Mouse (Mus musculus) intestine, embryonic 14.5 days (tissue): Measurements from ENCODE around the gene Omp. TPM values are rescaled to one million over a fixed set of nuclear protein-coding genes. Genes with fewer than 3 reads are reported as not detected.

Experiments used
- ATAC-seq: fragments of 200-750 bp; cut with Nextera tagmentation; replicated peaks from 2 replicates; pipeline ENCODE4 v1.8.0; 2017; ENCODE audit warnings: low read depth, moderate number of reproducible peaks, moderate TSS enrichment, moderate library complexity; ENCODE audit not compliant: low FRiP score, low TSS enrichment
- DNase-seq: peaks from one replicate; pipeline ENCODE4 v3.0.0-alpha.2; 2018; ENCODE audit warnings: low spot score
- H3K27ac ChIP-seq: fragments of 300-500 bp; sonication (generic); 2 replicates; pipeline ENCODE4 v1.5.1; 2014; ENCODE audit warnings: low read depth, mild to moderate bottlenecking, control low read depth
- H3K27me3 ChIP-seq: fragments of 300-500 bp; sonication (generic); replicated peaks from 2 replicates; pipeline ENCODE4 v1.6.1; 2014; ENCODE audit warnings: low read length, control low read depth; ENCODE audit not compliant: control insufficient read depth, insufficient read depth
- H3K36me3 ChIP-seq: fragments of 300-500 bp; sonication (generic); 2 replicates; pipeline ENCODE4 v1.6.1; 2014; ENCODE audit warnings: low read length, control low read depth; ENCODE audit not compliant: control insufficient read depth, insufficient read depth
- H3K4me1 ChIP-seq: fragments of 300-500 bp; sonication (generic); replicated peaks from 2 replicates; pipeline ENCODE4 v1.6.1; 2014; ENCODE audit warnings: low read length, control low read depth, mixed read lengths; ENCODE audit not compliant: control insufficient read depth, insufficient read depth
- H3K4me2 ChIP-seq: fragments of 300-500 bp; sonication (generic); 2 replicates; pipeline ENCODE4 v1.6.1; 2014; ENCODE audit warnings: low read length
- H3K4me3 ChIP-seq: fragments of 300-500 bp; sonication (generic); 2 replicates; pipeline ENCODE4 v1.5.1; 2014; ENCODE audit warnings: low read depth, low read length, control low read depth, mixed read lengths
- H3K9ac ChIP-seq: fragments of 300-500 bp; sonication (generic); 2 replicates; pipeline ENCODE4 v1.6.1; 2014; ENCODE audit warnings: mild to moderate bottlenecking, low read length
- H3K9me3 ChIP-seq: fragments of 300-500 bp; sonication (generic); 2 replicates; pipeline ENCODE4 v1.6.1; 2016; ENCODE audit warnings: low read length, control low read depth; ENCODE audit not compliant: control insufficient read depth
- WGBS: fragments of 180-500 bp; shearing (Covaris S2); extraction: QIAGEN DNeasy Blood & Tissue Kit; methylation state at CpG from one replicate; pipeline ENCODE4 v1.1.7; 2014; 5-methylcytosine and 5-hydroxymethylcytosine counted together
- polyA plus RNA-seq: library from polyadenylated mRNA; unstranded; fragments of >200 nt; fragmentation: Nextera tagmentation; extraction: Ambion mirVana; gene quantifications from 2 replicates; pipeline ENCODE4 v1.2.1, GENCODE M21; 2014

Omp gene
- polyA plus RNA-seq, 1 experiment from 2014 or later, result 0.47 TPM

DNA sequence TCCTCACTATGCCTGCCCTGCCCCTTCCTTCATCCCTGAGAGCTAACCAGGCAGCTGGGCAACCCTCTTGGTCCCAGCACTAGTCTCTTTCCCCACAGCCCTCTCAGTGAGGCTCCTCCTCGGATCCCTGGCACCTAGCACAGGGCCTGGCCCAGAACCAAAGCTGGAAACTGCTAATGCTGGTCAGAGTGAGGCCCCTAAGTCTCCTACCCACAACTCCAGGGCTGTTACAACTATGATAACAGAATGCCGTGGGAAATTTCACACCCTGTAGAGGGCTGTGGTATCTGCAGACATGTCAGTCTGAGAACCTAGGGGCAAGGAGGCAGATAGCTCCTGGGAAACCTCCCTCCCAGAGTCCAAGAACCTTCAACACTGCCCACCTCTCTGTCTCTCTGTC is 4.7 kb downstream of the Omp start:
- WGBS, result 38% methylated on average over 2 of the region's 2 CpGs
- no peak for DNase-seq
- no peaks in the 10 kb centered on the region for H3K36me3 ChIP-seq
- H3K4me2 ChIP-seq, result no peak overlapping the region
- no peak overlapping the region for H3K27ac ChIP-seq
- H3K27me3 ChIP-seq, result no peaks in the 10 kb centered on the region
- H3K9me3 ChIP-seq, result no peaks in the 10 kb centered on the region
- H3K4me3 ChIP-seq, result no peak overlapping the region
- no peak overlapping the region for H3K9ac ChIP-seq
- no peak for ATAC-seq
- H3K4me1 ChIP-seq, result peaks cover 8% of the 10 kb centered on the region

DNA sequence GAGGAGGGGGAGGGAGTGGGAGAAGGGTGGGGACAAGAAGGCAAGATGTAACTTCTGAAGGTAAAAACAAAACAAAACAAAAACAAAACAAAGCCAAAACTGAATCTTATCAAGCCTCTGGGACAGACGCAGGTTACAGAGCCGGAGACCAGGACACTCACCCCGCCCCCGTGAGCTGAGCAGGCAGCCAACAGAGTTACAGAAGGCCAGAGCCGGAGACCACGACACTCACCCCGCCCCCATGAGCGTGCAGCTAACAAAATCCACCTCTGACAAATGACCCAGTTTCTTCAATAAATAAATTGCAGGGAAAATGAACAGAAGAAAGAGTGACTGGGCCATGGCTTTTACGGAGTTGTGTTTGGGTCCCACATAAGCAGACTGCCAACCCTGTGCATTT is 6.1 kb downstream of the Omp start:
- H3K27me3 ChIP-seq, result no peaks in the 10 kb centered on the region
- WGBS, result 13% methylated on average over 9 of the region's 9 CpGs
- no peak for DNase-seq
- no peaks in the 10 kb centered on the region for H3K36me3 ChIP-seq
- H3K9me3 ChIP-seq, result no peaks in the 10 kb centered on the region
- H3K9ac ChIP-seq, result no peak overlapping the region
- H3K27ac ChIP-seq, result no peak overlapping the region
- no peak overlapping the region for H3K4me3 ChIP-seq
- no peak overlapping the region for H3K4me2 ChIP-seq
- peaks cover 8% of the 10 kb centered on the region for H3K4me1 ChIP-seq
- ATAC-seq, result no peak

DNA sequence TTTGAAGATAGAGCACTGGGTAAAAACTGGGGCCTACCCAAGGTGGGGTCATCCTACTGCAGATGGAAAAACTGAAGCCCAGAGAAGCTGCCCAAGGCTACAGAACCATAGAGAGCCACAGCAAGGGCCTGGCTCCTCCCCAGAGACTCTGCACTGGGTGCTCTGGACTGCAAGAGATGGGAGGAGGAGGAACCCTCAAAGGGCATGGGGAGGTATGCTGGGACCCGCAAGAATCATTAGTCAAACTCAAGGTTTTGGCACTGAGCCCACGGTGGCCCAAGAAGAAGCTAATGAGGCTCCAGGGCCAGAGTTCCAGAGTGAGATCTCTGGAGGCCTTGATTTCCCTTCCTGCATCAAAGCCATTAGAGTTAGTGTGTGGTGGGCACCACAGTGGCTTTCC is 7.3 kb downstream of the Omp start:
- Histone ChIP-seq H3K4me1 (peaks cover 8% of the 10 kb centered on the region), H3K4me3 (no peak overlapping the region), H3K4me2 (no peak overlapping the region), H3K9me3 (no peaks in the 10 kb centered on the region), H3K27ac (no peak overlapping the region), H3K9ac (no peak overlapping the region), H3K36me3 (no peaks in the 10 kb centered on the region), H3K27me3 (no peaks in the 10 kb centered on the region)
- no peak for DNase-seq
- 49% methylated on average over 2 of the region's 2 CpGs for WGBS
- ATAC-seq, result peak; percentile 14; the same call in 1 of the 2 replicates

GRCm38 (mm10) chr7:98137583-98137982 is 7.7 kb downstream of the Omp start:
- Histone ChIP-seq H3K27me3 (no peaks in the 10 kb centered on the region), H3K27ac (no peak overlapping the region), H3K9ac (no peak overlapping the region), H3K4me1 (peaks cover 8% of the 10 kb centered on the region), H3K9me3 (no peaks in the 10 kb centered on the region), H3K36me3 (no peaks in the 10 kb centered on the region), H3K4me2 (no peak overlapping the region), H3K4me3 (no peak overlapping the region)
- 48% methylated on average over 3 of the region's 3 CpGs for WGBS
- DNase-seq (no peak), ATAC-seq (no peak)

- Histone ChIP-seq H3K36me3 (no peaks in the 10 kb centered on the region), H3K4me3 (no peak overlapping the region), H3K9me3 (no peaks in the 10 kb centered on the region), H3K4me1 (no peaks in the 10 kb centered on the region), H3K4me2 (no peak overlapping the region), H3K27ac (no peak overlapping the region), H3K9ac (no peak overlapping the region), H3K27me3 (no peaks in the 10 kb centered on the region)
- WGBS, result 91% methylated on average over 8 of the region's 8 CpGs
- ATAC-seq (no peak; the same call in 1 of the 2 replicates), DNase-seq (no peak)
Observed at GRCm38 (mm10) chr7:98131751-98132150, 13.6 kb downstream of the Omp start.

DNA sequence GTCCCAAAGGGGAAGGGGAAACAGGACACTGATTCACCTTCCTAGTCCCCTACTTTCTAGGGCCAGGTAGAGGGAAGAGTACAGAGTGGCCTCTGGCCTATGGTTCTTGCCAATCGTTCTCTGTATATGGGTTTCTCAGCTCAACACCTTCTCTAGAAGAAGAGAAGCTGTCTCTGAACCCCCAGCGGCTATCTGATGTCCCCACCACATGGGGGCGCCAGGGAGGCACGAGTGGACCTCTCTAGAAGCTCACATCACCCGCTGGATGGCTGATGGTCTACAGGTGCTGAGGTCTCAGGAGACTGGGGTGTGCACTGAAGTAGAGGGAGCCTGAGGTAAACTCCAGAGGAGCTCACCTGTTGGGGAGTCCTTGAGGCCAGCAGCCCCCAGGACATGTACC is 19.8 kb downstream of the Omp start:
- DNase-seq, result no peak
- 39% methylated on average over 5 of the region's 5 CpGs for WGBS
- Histone ChIP-seq H3K36me3 (no peaks in the 10 kb centered on the region), H3K4me2 (no peak overlapping the region), H3K4me3 (no peak overlapping the region), H3K9me3 (no peaks in the 10 kb centered on the region), H3K9ac (no peak overlapping the region), H3K27me3 (no peaks in the 10 kb centered on the region), H3K27ac (no peak overlapping the region), H3K4me1 (no peaks in the 10 kb centered on the region; the same call in 1 of the 2 replicates)
- no peak for ATAC-seq

- ATAC-seq (no peak), DNase-seq (no peak)
- peaks cover under 1% of the 10 kb centered on the region; the same call in 1 of the 2 replicates for H3K4me1 ChIP-seq
- H3K27ac ChIP-seq, result no peak overlapping the region
- H3K4me2 ChIP-seq, result no peak overlapping the region
- no peaks in the 10 kb centered on the region for H3K36me3 ChIP-seq
- 41% methylated on average over 5 of the region's 5 CpGs for WGBS
- H3K4me3 ChIP-seq, result no peak overlapping the region
- H3K27me3 ChIP-seq, result no peaks in the 10 kb centered on the region
- H3K9me3 ChIP-seq, result no peaks in the 10 kb centered on the region
- H3K9ac ChIP-seq, result no peak overlapping the region
Observed at GRCm38 (mm10) chr7:98124701-98125100, 20.6 kb downstream of the Omp start.

DNA sequence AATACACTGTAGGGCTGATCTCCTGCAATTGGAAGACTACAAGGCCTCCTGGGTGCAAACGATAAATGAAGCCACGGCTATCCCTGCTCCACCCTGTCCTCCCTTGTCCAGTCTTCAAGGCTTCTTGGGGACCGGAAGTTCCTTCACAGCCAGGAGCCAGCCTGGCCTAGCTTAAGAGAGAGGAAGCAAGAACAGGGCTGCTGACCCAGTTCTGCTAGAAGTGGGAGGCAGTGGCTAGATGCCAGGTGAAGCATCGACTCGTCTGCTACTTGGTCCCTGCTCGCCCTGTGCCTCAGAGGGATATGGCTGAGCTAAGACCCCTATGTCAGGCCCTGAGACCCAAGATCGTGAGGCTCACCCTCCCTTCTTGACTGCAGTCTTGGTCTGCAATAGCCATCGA is 23.6 kb downstream of the Omp start:
- Histone ChIP-seq H3K27me3 (no peaks in the 10 kb centered on the region), H3K4me2 (no peak overlapping the region), H3K4me3 (no peak overlapping the region), H3K27ac (no peak overlapping the region), H3K9me3 (no peaks in the 10 kb centered on the region), H3K4me1 (peaks cover 7% of the 10 kb centered on the region; the same call in 1 of the 2 replicates), H3K9ac (no peak overlapping the region), H3K36me3 (no peaks in the 10 kb centered on the region)
- WGBS, result 69% methylated on average over 8 of the region's 8 CpGs
- no peak for ATAC-seq
- no peak for DNase-seq

DNA sequence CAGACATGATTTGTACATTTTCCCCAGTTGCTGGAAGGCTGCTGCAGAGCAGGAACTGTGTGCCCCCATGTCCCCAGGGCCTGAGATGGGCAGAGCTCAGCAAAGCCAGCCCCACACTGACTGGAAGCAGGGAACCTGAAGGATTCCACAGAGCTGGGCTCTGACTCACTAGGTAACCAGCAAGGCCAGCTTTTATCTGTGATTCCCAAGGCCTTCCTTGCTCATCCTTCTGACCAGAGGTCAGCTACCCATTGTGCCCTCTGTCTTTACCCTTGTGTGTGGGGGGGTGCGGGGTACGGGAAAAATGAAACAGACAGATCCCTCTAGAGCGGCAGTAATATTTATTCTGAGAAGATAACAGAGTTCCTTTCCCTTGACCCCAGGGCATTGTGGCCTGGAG is 24.1 kb downstream of the Omp start:
- DNase-seq (no peak), ATAC-seq (no peak)
- Histone ChIP-seq H3K9ac (no peak overlapping the region), H3K4me1 (peaks cover 7% of the 10 kb centered on the region; the same call in 1 of the 2 replicates), H3K27me3 (no peaks in the 10 kb centered on the region), H3K4me3 (no peak overlapping the region), H3K4me2 (no peak overlapping the region), H3K9me3 (no peaks in the 10 kb centered on the region), H3K36me3 (no peaks in the 10 kb centered on the region), H3K27ac (no peak overlapping the region)
- 29% methylated on average over 3 of the region's 3 CpGs for WGBS
